Mouse (Mus musculus) adrenal gland, postnatal 10 days (tissue): ENCODE data around the gene Drg1. TPM values are rescaled to one million over a fixed set of nuclear protein-coding genes. Genes with fewer than 3 reads are reported as not detected.
A peak's percentile ranks its signal among the peaks of the same experiment; 100 is the strongest.
"Not testable (repeated sequence)": the region's sequence is repeated elsewhere in the genome, so short reads cannot be mapped to it uniquely, and the experiment has no call there.

Experiments
- DNase-seq: peaks from one replicate; pipeline ENCODE4 v3.0.0; 2021; ENCODE audit warnings: mixed read lengths
- total RNA-seq, 2 experiments: library from RNA; stranded (reverse); gene quantifications; 2 replicates each; pipeline ENCODE4 v1.2.3; 2021

Gene Drg1
- total RNA-seq, 2 experiments from 2014 or later, result 84.3 to 91.6 TPM

DNA sequence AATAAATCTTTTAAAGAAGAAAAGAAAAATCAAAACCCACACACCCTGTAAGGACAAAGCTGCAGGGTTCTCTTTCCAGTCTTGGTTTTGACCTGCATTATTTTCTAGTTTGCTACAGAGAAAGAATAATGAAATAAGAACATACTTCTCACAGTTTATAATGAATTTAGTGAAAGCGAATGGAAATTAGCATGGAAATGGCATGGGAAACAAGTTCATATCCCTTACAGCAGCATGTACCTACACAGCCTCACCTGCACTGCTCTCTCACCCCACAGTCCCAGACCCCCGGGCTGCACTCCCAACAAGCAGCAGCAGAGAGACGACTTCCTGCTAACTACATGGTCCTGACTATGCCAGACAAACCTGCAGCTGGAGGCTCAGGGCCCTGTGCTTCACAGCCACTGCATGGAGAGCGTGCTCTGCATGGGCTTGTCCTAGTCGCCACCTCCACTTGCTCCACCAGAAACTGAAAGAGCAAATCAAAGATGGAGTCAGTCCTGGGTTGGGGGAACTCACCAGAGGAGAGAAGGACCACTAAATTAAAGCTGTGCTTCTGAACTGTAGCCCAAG is 100.9 kb downstream of the Drg1 start:
- not testable (repeated sequence) for DNase-seq

DNA sequence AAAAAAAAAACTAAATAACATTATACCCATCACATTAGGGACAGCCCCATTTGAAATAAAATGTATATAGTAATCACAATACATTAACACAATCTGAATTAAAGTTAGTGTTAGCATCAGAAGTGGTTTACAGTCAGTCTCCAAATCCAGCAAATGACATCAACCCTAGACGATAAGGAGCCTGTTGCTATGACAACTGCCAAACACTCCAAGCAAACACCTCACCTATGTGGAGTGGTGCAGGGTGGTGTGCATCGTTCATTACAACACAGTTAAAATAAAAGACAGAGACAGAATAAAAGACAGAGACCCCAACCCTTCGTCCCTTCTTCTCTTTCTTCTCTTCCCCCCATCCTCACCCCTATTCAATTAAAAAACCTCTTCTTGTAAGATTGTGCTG is 102.6 kb downstream of the Drg1 start:
- DNase-seq, result not testable (repeated sequence)

DNA sequence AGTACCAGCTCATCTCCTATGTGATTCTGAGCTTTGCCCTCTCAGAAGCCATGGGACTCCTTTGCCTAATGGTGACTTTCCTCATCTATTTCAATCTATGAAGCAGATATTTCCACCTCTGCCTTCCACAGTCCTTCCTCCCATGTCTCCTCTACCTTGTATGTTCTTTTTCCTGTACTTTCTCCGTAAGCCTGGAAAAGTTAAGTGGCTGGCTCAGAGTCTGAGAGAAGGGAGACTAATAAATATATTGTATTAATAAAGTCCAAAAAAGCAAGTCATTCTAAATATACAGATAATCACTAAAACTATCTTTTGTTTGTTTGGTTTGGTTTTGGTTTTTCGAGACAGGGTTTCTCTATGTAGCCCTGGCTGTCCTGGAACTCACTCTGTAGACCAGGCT is 103.1 kb downstream of the Drg1 start:
- DNase-seq, result peak; percentile 47

- peak; percentile 54 for DNase-seq
Observed at GRCm38 (mm10) chr11:3162236-3162897, 103.8 kb downstream of the Drg1 start.

DNA sequence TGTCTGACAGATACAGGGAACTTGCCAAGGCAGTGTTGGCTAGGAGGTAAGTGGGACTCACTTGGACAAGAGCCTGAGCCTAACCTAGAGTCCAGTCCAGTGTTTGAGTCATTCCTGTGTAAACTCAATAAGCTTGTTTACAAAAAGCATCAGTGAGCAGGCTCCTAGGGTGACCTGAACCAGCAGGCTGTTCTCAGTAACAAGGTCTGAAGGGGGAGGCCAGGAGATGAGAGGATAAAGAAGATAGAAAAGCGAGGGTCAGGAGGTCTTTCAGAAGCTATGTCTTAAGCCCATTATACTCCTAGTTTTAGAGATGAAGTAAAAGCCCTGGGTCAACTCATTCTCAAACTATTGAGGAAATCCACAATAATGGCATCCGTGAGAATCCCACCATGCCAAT is 104.8 kb downstream of the Drg1 start:
- peak; percentile 65 for DNase-seq

DNA sequence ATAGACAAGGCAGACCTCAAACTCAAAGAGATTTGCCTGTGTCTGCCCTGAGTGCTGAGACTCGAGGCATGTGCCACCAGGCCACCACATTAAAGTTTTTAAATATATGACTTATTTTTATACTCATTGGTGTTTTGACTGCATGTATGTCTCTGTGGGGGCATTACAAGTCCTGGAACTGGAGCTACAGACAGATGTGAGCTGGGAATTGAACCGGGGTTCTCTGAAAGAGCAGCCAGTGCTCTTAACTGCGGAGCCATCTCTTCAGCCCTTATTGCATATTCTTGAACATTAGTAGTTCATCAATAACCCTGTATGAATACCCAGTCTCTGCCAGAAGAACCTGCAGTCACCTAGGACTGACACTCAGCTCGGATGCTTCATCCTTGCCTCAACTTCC is 107.4 kb downstream of the Drg1 start:
- not testable (repeated sequence) for DNase-seq

- not testable (repeated sequence) for DNase-seq
Observed at GRCm38 (mm10) chr11:3157996-3158395, 108.2 kb downstream of the Drg1 start.

- DNase-seq, result not testable (repeated sequence)
Observed at GRCm38 (mm10) chr11:3156991-3157390, 109.2 kb downstream of the Drg1 start.

- DNase-seq, result peak; percentile 62
Observed at GRCm38 (mm10) chr11:3153666-3154397, 112.4 kb downstream of the Drg1 start.

GRCm38 (mm10) chr11:3151358-3151757 is 114.9 kb downstream of the Drg1 start:
- peak; percentile 30 for DNase-seq

GRCm38 (mm10) chr11:3150677-3151003 is 115.6 kb downstream of the Drg1 start:
- not testable (repeated sequence) for DNase-seq

GRCm38 (mm10) chr11:3150003-3150676 is 116.1 kb downstream of the Drg1 start:
- peak; percentile 51 for DNase-seq

DNA sequence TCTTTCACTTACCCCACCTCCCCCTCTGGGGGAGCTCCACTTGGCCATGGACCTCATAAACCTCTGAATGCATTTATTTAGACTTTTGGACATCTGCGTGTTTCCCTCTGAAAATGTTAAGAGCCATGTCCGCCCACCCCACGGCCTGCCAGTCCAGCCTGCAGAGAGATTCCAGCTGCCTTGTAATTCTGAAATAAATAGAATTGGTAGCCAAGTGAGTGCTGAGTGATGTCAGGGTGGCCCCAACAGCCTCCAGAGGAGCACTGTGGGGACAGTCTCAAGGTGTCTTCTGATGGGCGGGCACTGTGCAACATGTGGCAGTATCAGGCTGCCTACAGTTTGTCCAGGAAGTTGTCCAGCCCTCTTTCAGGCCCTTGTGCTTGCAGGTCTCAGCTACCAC is 116.7 kb downstream of the Drg1 start:
- not testable (repeated sequence) for DNase-seq

GRCm38 (mm10) chr11:3146806-3147205 is 119.4 kb downstream of the Drg1 start:
- DNase-seq, result not testable (repeated sequence)

DNA sequence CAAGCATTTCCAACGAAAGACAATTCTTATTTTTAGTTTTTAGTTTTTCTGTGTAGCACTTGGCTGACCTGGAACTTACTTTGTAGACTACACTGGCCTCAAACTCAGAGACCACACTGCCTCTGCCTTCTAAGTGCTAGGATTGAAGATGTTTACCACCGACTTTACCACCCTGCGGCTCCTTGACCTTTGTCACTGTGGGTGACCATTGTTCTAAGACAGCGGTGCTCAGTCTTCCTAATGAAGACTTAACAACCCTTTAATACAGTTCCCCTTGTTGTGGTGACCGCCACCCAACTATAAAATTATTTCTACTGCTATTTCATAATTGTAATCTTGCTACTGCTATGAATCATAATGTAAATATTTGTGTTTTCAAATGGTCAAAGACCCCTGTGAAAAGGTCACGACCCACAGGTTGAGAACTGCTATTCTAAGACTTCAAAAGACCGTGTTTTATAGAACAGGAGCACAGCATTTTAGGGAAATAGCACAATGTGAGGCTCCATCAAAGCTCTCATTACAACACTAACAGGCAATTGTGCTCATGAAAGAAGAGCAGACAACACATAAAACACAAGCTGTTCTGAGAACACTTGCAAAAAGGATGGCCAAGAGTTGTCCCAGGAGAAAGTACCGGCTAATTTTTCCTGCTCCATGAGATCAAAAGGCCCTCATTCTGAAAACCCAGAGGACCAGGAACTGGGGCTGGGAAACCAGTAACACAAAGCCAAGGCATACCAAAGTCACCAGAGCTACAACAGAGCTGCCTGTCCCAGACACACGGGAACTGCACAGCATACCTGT is 120.7 kb downstream of the Drg1 start:
- DNase-seq, result not testable (repeated sequence)

- DNase-seq, result not testable (repeated sequence)
Observed at GRCm38 (mm10) chr11:3143984-3144383, 122.2 kb downstream of the Drg1 start.

GRCm38 (mm10) chr11:3142413-3142812 is 123.8 kb downstream of the Drg1 start:
- DNase-seq, result peak; percentile 76

GRCm38 (mm10) chr11:3140967-3141535 is 125.2 kb downstream of the Drg1 start:
- DNase-seq, result not testable (repeated sequence)

DNA sequence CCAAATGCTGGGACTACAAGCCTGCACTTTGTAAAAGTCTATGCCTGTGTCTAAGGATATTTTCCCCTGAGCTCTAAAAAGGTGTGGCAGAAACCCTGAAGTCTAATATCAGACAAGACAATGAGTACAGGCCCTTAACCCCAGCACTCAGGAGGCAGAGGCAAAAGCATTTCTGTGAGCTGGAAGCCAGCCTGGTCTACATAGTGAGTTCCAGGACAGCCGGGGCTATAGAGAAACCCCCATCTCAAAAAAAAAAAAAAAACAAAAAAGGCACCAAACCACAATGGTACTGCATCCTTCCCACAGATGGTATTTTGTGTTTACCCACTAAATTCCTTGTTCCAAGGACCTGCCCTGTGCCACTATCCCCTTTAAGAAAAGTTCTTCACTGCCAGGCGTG is 127.9 kb downstream of the Drg1 start:
- DNase-seq, result peak; percentile 42
